Mouse (Mus musculus): ENCODE data around the gene Dsp.

Gene Dsp

GRCm38 (mm10) chr13:38167056-38167455, 16.0 kb downstream of the Dsp start:
- no peak for DNase-seq (ENCODE audit: extremely low read depth, low read depth, low spot score)

GRCm38 (mm10) chr13:38170707-38171144, 19.6 kb downstream of the Dsp start:
- peak; percentile 78 for DNase-seq (ENCODE audit: extremely low read depth, low read depth, low spot score)

GRCm38 (mm10) chr13:38193406-38193805, 42.3 kb downstream of the Dsp start:
- no peak for DNase-seq (ENCODE audit: extremely low read depth, low read depth, low spot score)

- no peak for DNase-seq (ENCODE audit: extremely low read depth, low read depth, low spot score)
These were observed 50.3 kb downstream of the Dsp start for GRCm38 (mm10) chr13:38201413-38201812.

GRCm38 (mm10) chr13:38204171-38204570, 53.1 kb downstream of the Dsp start:
- DNase-seq (ENCODE audit: extremely low read depth, low read depth, low spot score), result no peak

- peak; percentile 23 for DNase-seq (ENCODE audit: extremely low read depth, low read depth, low spot score)
These were observed 53.8 kb downstream of the Dsp start, which contains the start of gene Snrnp48 for GRCm38 (mm10) chr13:38204702-38205482. Snrnp48 (plus strand) TSS chr13:38204938.

GRCm38 (mm10) chr13:38211122-38211521, 60.0 kb downstream of the Dsp start:
- DNase-seq (ENCODE audit: extremely low read depth, low read depth, low spot score), result no peak

- no peak for DNase-seq (ENCODE audit: extremely low read depth, low read depth, low spot score)
These were observed 67.6 kb downstream of the Dsp start for GRCm38 (mm10) chr13:38218686-38219085.

- DNase-seq (ENCODE audit: extremely low read depth, low read depth, low spot score), result no peak
These were observed 69.2 kb downstream of the Dsp start for GRCm38 (mm10) chr13:38220331-38220730.

GRCm38 (mm10) chr13:38230177-38230821, 79.2 kb downstream of the Dsp start:
- no peak for DNase-seq (ENCODE audit: extremely low read depth, low read depth, low spot score)

- DNase-seq (ENCODE audit: extremely low read depth, low read depth, low spot score), result no peak
These were observed 81.3 kb downstream of the Dsp start for GRCm38 (mm10) chr13:38232411-38232810.

GRCm38 (mm10) chr13:38232856-38233625, 81.9 kb downstream of the Dsp start:
- DNase-seq (ENCODE audit: extremely low read depth, low read depth, low spot score), result no peak

GRCm38 (mm10) chr13:38234651-38235050, 83.6 kb downstream of the Dsp start:
- DNase-seq (ENCODE audit: extremely low read depth, low read depth, low spot score), result no peak

- DNase-seq (ENCODE audit: extremely low read depth, low read depth, low spot score), result no peak
These were observed 84.3 kb downstream of the Dsp start for GRCm38 (mm10) chr13:38235370-38235769.

GRCm38 (mm10) chr13:38248151-38248550, 97.1 kb downstream of the Dsp start:
- no peak for DNase-seq (ENCODE audit: extremely low read depth, low read depth, low spot score)
